Mouse (Mus musculus) CH12.LX (cell line): Measurements from ENCODE around the gene Trcg1.

Experiments used
- CTCF ChIP-seq, 2 experiments: IDR thresholded peaks in 1 of 2; conservative IDR thresholded peaks in 1 of 2; 2 replicates each; pipeline ENCODE4 v1.5.1; 2011 to 2012; ENCODE audit warnings: low read depth in 2 of 2, low read length in 2 of 2, improper control_type of control experiment in 1 of 2, inconsistent platforms in 1 of 2, mild to moderate bottlenecking in 1 of 2, moderate library complexity in 1 of 2
- ELF1 ChIP-seq: IDR thresholded peaks from 2 replicates; pipeline ENCODE4 v1.6.1; 2014; ENCODE audit warnings: low read depth, mild to moderate bottlenecking, inconsistent platforms, low read length, improper control_type of control experiment
- EP300 ChIP-seq: IDR thresholded peaks from 2 replicates; pipeline ENCODE4 v1.6.1; 2011; ENCODE audit warnings: low read length, improper control_type of control experiment
- ETS1 ChIP-seq: conservative IDR thresholded peaks from 2 replicates; pipeline ENCODE4 v1.6.1; 2012; ENCODE audit warnings: low read depth, mild to moderate bottlenecking, inconsistent platforms, low read length, improper control_type of control experiment, moderate library complexity
- NRF1 ChIP-seq: IDR thresholded peaks from 2 replicates; pipeline ENCODE4 v1.6.1; 2014; ENCODE audit warnings: low read depth, mild to moderate bottlenecking, inconsistent platforms, low read length, improper control_type of control experiment, moderate library complexity
- POLR2A ChIP-seq: IDR thresholded peaks from 2 replicates; pipeline ENCODE4 v1.6.1; 2011; ENCODE audit warnings: low read depth, mild to moderate bottlenecking, improper control_type of control experiment, low read length
- USF2 ChIP-seq: conservative IDR thresholded peaks from 2 replicates; pipeline ENCODE4 v1.6.1; 2011; ENCODE audit warnings: low read depth, low read length, improper control_type of control experiment
- ZC3H11A ChIP-seq: IDR thresholded peaks from 2 replicates; pipeline ENCODE4 v1.6.1; 2012; ENCODE audit warnings: low read depth, mild to moderate bottlenecking, inconsistent platforms, low read length, improper control_type of control experiment
- ZMIZ1 ChIP-seq: IDR thresholded peaks from 2 replicates; pipeline ENCODE4 v1.6.1; 2012; ENCODE audit warnings: low read depth, mild to moderate bottlenecking, inconsistent platforms, low read length, improper control_type of control experiment

DNA sequence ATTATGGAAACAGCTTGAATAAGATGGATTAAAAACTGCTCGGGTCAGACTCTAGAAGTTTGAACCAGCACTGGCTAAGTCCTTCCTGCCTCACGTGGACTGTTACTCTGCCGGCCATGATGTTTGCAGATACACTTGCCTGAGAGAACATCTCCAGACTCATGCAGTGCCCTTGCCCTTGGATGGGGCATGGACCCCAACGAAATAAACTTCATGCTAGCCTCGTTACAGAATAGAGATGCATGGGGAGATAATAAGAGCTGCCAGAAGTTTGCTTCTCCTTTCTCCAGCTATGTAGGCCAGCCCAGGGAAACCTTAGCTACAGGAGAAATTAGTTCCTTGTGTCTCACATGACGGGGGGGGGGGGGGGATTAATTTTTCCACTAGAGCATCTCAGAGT lies 21.9 kb upstream of the Trcg1 start:
- TF ChIP-seq NRF1 = no peak
- no peak for TF ChIP-seq EP300
- TF ChIP-seq ETS1 = no peak
- no peak for TF ChIP-seq CTCF (conservative IDR thresholded peaks at IDR 0.05 in 1 of 2, IDR thresholded peaks at IDR 0.05 in 1 of 2; ENCODE audit: low read depth in 2 of 2, low read length in 2 of 2)
- no peak for TF ChIP-seq POLR2A
- TF ChIP-seq USF2 = no peak
- TF ChIP-seq ZMIZ1 = no peak
- TF ChIP-seq ZC3H11A = no peak
- TF ChIP-seq ELF1 = no peak
